Mouse (Mus musculus) adrenal gland, adult (tissue): ENCODE data around the gene Rhobtb3.

Source experiments
- DNase-seq, 2 experiments: peaks; one replicate each; pipeline ENCODE4 v3.0.0; 2022 to 2023; ENCODE audit warnings: low spot score in 1 of 2; ENCODE audit not compliant: inconsistent age in 2 of 2

Rhobtb3 gene

GRCm38 (mm10) chr13:75943189-75944043, at the start of gene Rhobtb3:
Gene Rhobtb3, minus strand, starts transcription at chr13:75943925.
- peak; percentile 81 to 91 for DNase-seq

- DNase-seq: peak in 1 of 2 experiments; percentile 49
These were observed 48.7 kb upstream of the Rhobtb3 start for GRCm38 (mm10) chr13:75992169-75993028.

GRCm38 (mm10) chr13:75988096-75988495, 44.4 kb upstream of the Rhobtb3 start:
- DNase-seq: no peak

GRCm38 (mm10) chr13:75981901-75982300, 38.2 kb upstream of the Rhobtb3 start:
- DNase-seq: peak in 1 of 2 experiments; percentile 35

GRCm38 (mm10) chr13:75976649-75977048, 32.9 kb upstream of the Rhobtb3 start:
- no peak for DNase-seq

- DNase-seq: no peak
These were observed 32.5 kb upstream of the Rhobtb3 start for GRCm38 (mm10) chr13:75976218-75976617.

- no peak for DNase-seq
These were observed 31.9 kb upstream of the Rhobtb3 start for GRCm38 (mm10) chr13:75975629-75976028.

GRCm38 (mm10) chr13:75974481-75974880, 30.8 kb upstream of the Rhobtb3 start:
- DNase-seq: no peak

GRCm38 (mm10) chr13:75966850-75967249, 23.1 kb upstream of the Rhobtb3 start, which contains the start of gene Spata9:
Gene Spata9, plus strand, starts transcription at chr13:75967150.
- DNase-seq: no peak

- no peak for DNase-seq
These were observed 11.8 kb upstream of the Rhobtb3 start for GRCm38 (mm10) chr13:75955357-75955992.

GRCm38 (mm10) chr13:75950295-75950694, 6.6 kb upstream of the Rhobtb3 start:
- no peak for DNase-seq

GRCm38 (mm10) chr13:75944044-75944820, 507 bp upstream of the Rhobtb3 start:
- peak in 1 of 2 experiments; percentile 34 for DNase-seq

- peak in 1 of 2 experiments; percentile 11 for DNase-seq
These were observed 994 bp downstream of the Rhobtb3 start for GRCm38 (mm10) chr13:75942731-75943130.

- DNase-seq: no peak
These were observed 2.0 kb downstream of the Rhobtb3 start for GRCm38 (mm10) chr13:75941518-75942295.

GRCm38 (mm10) chr13:75940791-75941517, 2.8 kb downstream of the Rhobtb3 start:
- no peak for DNase-seq

GRCm38 (mm10) chr13:75938866-75939265, 4.9 kb downstream of the Rhobtb3 start:
- peak; percentile 61 for DNase-seq

- no peak for DNase-seq
These were observed 10.4 kb downstream of the Rhobtb3 start for GRCm38 (mm10) chr13:75933287-75933686.

- DNase-seq: peak in 1 of 2 experiments; percentile 30
These were observed 12.7 kb downstream of the Rhobtb3 start for GRCm38 (mm10) chr13:75931073-75931472.

- no peak for DNase-seq
These were observed 13.1 kb downstream of the Rhobtb3 start for GRCm38 (mm10) chr13:75930660-75931059.
